Mouse (Mus musculus) bone marrow macrophage, adult 2 months (primary cell): ENCODE data around the gene Cryz. TPM values are rescaled to one million over a fixed set of nuclear protein-coding genes. Genes with fewer than 3 reads are reported as not detected.

Experiments
- H3K27ac ChIP-seq: 2 replicates; pipeline ENCODE4 v1.5.1; 2012; ENCODE audit warnings: low read depth, low read length; ENCODE audit not compliant: insufficient read depth
- H3K4me1 ChIP-seq: 2 replicates; pipeline ENCODE4 v1.6.1; 2012; ENCODE audit warnings: low read length; ENCODE audit not compliant: control insufficient read depth, insufficient read depth
- H3K4me3 ChIP-seq: 2 replicates; pipeline ENCODE4 v1.5.1; 2012; ENCODE audit warnings: mild to moderate bottlenecking, low read length, moderate library complexity; ENCODE audit not compliant: insufficient read depth
- CTCF ChIP-seq: IDR thresholded peaks from 2 replicates; pipeline ENCODE4 v1.5.1; 2012; ENCODE audit warnings: low read depth, mild to moderate bottlenecking, low read length, moderate library complexity
- POLR2A ChIP-seq: IDR thresholded peaks from 2 replicates; pipeline ENCODE4 v1.6.1; 2012; ENCODE audit warnings: mild to moderate bottlenecking, low read depth, low read length, borderline replicate concordance
- polyA plus RNA-seq: library from polyadenylated mRNA; stranded (reverse); fragments of >200 nt; gene quantifications from 2 replicates; pipeline ENCODE4 v1.2.4, GENCODE M21; 2012; ENCODE audit not compliant: missing spikeins, insufficient read depth, insufficient read length

The Cryz gene
- polyA plus RNA-seq: 6.5 and 11.8 TPM in 2 replicates

GRCm38 (mm10) chr3:154596488-154596933 is at the start of gene Cryz:
Gene Cryz, plus strand, starts transcription at chr3:154596711.
- Histone ChIP-seq H3K27ac (peak within 1 kb of the TSS; percentile 34), H3K4me1 (0 out of 2 replicates have a peak, but pooled peaks cover 2% of the 10 kb centered on the region), H3K4me3 (peak within 1 kb of the TSS; percentile 83)
- TF ChIP-seq POLR2A (no peak), CTCF (peak; percentile 74)

GRCm38 (mm10) chr3:154547549-154548426 is 48.7 kb upstream of the Cryz start:
- Histone ChIP-seq H3K4me1 (no peaks in the 10 kb centered on the region), H3K27ac (no peak overlapping the region), H3K4me3 (no peak overlapping the region)
- TF ChIP-seq CTCF (no peak), POLR2A (no peak)

GRCm38 (mm10) chr3:154548868-154549301 is 47.6 kb upstream of the Cryz start:
- no peaks in the 10 kb centered on the region for H3K4me1 ChIP-seq
- H3K27ac ChIP-seq: no peak overlapping the region
- no peak overlapping the region for H3K4me3 ChIP-seq
- TF ChIP-seq CTCF (no peak), POLR2A (no peak)

GRCm38 (mm10) chr3:154550326-154551034 is 46.0 kb upstream of the Cryz start:
- H3K27ac ChIP-seq: no peak overlapping the region
- H3K4me3 ChIP-seq: no peak overlapping the region
- no peaks in the 10 kb centered on the region for H3K4me1 ChIP-seq
- no peak for TF ChIP-seq CTCF
- TF ChIP-seq POLR2A: no peak

- TF ChIP-seq POLR2A (no peak), CTCF (no peak)
- no peak overlapping the region for H3K4me3 ChIP-seq
- H3K27ac ChIP-seq: no peak overlapping the region
- H3K4me1 ChIP-seq: no peaks in the 10 kb centered on the region
These were observed 45.5 kb upstream of the Cryz start for GRCm38 (mm10) chr3:154551035-154551411.

- no peak overlapping the region for H3K27ac ChIP-seq
- no peaks in the 10 kb centered on the region for H3K4me1 ChIP-seq
- no peak overlapping the region for H3K4me3 ChIP-seq
- TF ChIP-seq POLR2A (no peak), CTCF (no peak)
These were observed 34.3 kb upstream of the Cryz start for GRCm38 (mm10) chr3:154562192-154562591.

GRCm38 (mm10) chr3:154565437-154565836 is 31.1 kb upstream of the Cryz start:
- Histone ChIP-seq H3K4me1 (no peaks in the 10 kb centered on the region), H3K4me3 (no peak overlapping the region), H3K27ac (no peak overlapping the region)
- TF ChIP-seq CTCF (no peak), POLR2A (no peak)

- Histone ChIP-seq H3K4me3 (no peak overlapping the region), H3K4me1 (peaks cover 5% of the 10 kb centered on the region), H3K27ac (no peak overlapping the region)
- TF ChIP-seq POLR2A (no peak), CTCF (no peak)
These were observed 26.4 kb upstream of the Cryz start for GRCm38 (mm10) chr3:154570029-154570575.

- peaks cover 5% of the 10 kb centered on the region for H3K4me1 ChIP-seq
- TF ChIP-seq POLR2A (no peak), CTCF (no peak)
- H3K27ac ChIP-seq: no peak overlapping the region
- H3K4me3 ChIP-seq: no peak overlapping the region
These were observed 25.7 kb upstream of the Cryz start for GRCm38 (mm10) chr3:154570786-154571185.

- TF ChIP-seq CTCF: peak; percentile 81
- TF ChIP-seq POLR2A: no peak
- Histone ChIP-seq H3K4me3 (no peak overlapping the region), H3K27ac (no peak overlapping the region)
These were observed 24.1 kb upstream of the Cryz start for GRCm38 (mm10) chr3:154572341-154572972.

More at GRCm38 (mm10) chr3:154572341-154572972, 24.1 kb upstream of the Cryz start:
- H3K4me1 ChIP-seq: peaks cover 5% of the 10 kb centered on the region
